Mouse (Mus musculus) T-helper 1 cell (primary cell): ENCODE results near the gene Stx2.
"Not testable (repeated sequence)": the region's sequence is repeated elsewhere in the genome, so short reads cannot be mapped to it uniquely, and the experiment has no call there.

Experiments
- in situ Hi-C: fragments of 300-600 bp; cut with MboI, MseI; formaldehyde crosslinking; loops from one replicate; pipeline ENCODE4 v1.15.1; 2025; ENCODE audit warnings: high pct_unique_total_duplicates

The Stx2 gene

GRCm38 (mm10) chr5:129015020-129015419, 6.6 kb upstream of the Stx2 start:
- in situ Hi-C loops = no loop called here

- in situ Hi-C loops = no loop called here
Observed at GRCm38 (mm10) chr5:129010937-129011336, 2.6 kb upstream of the Stx2 start.

- in situ Hi-C loops = loop anchor here (10.0 kb wide), 1 partner anchor 1395 kb away; no protein-coding TSS in a partner anchor
Observed at GRCm38 (mm10) chr5:129009577-129009976, 1.2 kb upstream of the Stx2 start.

- in situ Hi-C loops = loop anchor here (10.0 kb wide), 1 partner anchor 1393 kb away; no protein-coding TSS in a partner anchor
Observed at GRCm38 (mm10) chr5:129008008-129008407, 366 bp downstream of the Stx2 start.

- in situ Hi-C loops = loop anchor here (10.0 kb wide), 1 partner anchor 1393 kb away; no protein-coding TSS in a partner anchor
Observed at GRCm38 (mm10) chr5:129007105-129007957, 1.0 kb downstream of the Stx2 start.

GRCm38 (mm10) chr5:129006031-129006788, 2.2 kb downstream of the Stx2 start:
- in situ Hi-C loops = loop anchor here (10.0 kb wide), 1 partner anchor 1391 kb away; no protein-coding TSS in a partner anchor

- in situ Hi-C loops = loop anchor here (10.0 kb wide), 1 partner anchor 1391 kb away; no protein-coding TSS in a partner anchor
Observed at GRCm38 (mm10) chr5:129005416-129005815, 3.0 kb downstream of the Stx2 start.

GRCm38 (mm10) chr5:129002571-129003011, 5.8 kb downstream of the Stx2 start:
- in situ Hi-C loops = loop anchor here (10.0 kb wide), 1 partner anchor 1388 kb away; no protein-coding TSS in a partner anchor

GRCm38 (mm10) chr5:129000706-129001468, 7.5 kb downstream of the Stx2 start:
- in situ Hi-C loops = loop anchor here (10.0 kb wide), 1 partner anchor 1386 kb away; no protein-coding TSS in a partner anchor

- in situ Hi-C loops = no loop called here
Observed at GRCm38 (mm10) chr5:128987141-128987954, 21.0 kb downstream of the Stx2 start.

- in situ Hi-C loops = no loop called here
Observed at GRCm38 (mm10) chr5:128985946-128986345, 22.4 kb downstream of the Stx2 start.

- in situ Hi-C loops = no loop called here
Observed at GRCm38 (mm10) chr5:128984536-128984935, 23.8 kb downstream of the Stx2 start.

GRCm38 (mm10) chr5:128981607-128982006, 26.8 kb downstream of the Stx2 start:
- in situ Hi-C loops = no loop called here

GRCm38 (mm10) chr5:128980857-128981256, 27.5 kb downstream of the Stx2 start:
- in situ Hi-C loops = no loop called here

- in situ Hi-C loops = no loop called here
Observed at GRCm38 (mm10) chr5:128978957-128979356, 29.4 kb downstream of the Stx2 start.

GRCm38 (mm10) chr5:128977466-128977865, 30.9 kb downstream of the Stx2 start:
- in situ Hi-C loops = not testable (repeated sequence)

GRCm38 (mm10) chr5:128976266-128976665, 32.1 kb downstream of the Stx2 start:
- in situ Hi-C loops = no loop called here

GRCm38 (mm10) chr5:128971298-128971697, 37.1 kb downstream of the Stx2 start:
- in situ Hi-C loops = no loop called here

GRCm38 (mm10) chr5:128970878-128971277, 37.5 kb downstream of the Stx2 start:
- in situ Hi-C loops = no loop called here

GRCm38 (mm10) chr5:128964353-128964752, 44.0 kb downstream of the Stx2 start:
- in situ Hi-C loops = no loop called here
